Mouse (Mus musculus) brain, embryonic 14.5 days (tissue): ENCODE measurements around the gene Robo1.

Source experiments
- CTCF ChIP-seq: fragments of 200-500 bp; IDR thresholded peaks from 2 replicates; pipeline ENCODE4 v1.5.1; 2012; ENCODE audit warnings: inconsistent platforms, mild to moderate bottlenecking, moderate library complexity, borderline replicate concordance; ENCODE audit not compliant: insufficient read depth, insufficient read length; ENCODE audit errors: extremely low read depth
- POLR2A ChIP-seq: fragments of 200-500 bp; IDR thresholded peaks from 2 replicates; pipeline ENCODE4 v1.6.1; 2012; ENCODE audit warnings: mild to moderate bottlenecking, inconsistent platforms, borderline replicate concordance; ENCODE audit not compliant: poor library complexity, insufficient read depth, insufficient read length, severe bottlenecking; ENCODE audit errors: extremely low read depth

DNA sequence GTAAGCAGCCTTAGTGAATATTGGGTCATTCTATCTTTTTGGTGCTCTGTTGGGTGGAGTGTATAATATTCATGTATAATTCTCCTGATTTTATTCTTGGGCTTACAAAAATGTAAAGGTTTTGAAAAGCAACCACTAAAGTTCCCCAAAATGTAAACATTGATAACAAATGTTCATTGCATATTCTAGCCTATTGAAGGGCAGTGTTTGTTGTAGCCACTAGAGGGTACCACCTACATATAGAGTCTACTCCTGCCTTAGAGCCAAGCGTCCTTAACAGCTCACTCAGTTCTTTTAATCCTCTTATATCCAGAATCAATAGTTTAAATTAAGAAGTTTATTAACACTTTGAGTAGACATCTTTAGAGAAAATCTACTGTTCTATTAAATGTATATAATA is 306.8 kb downstream of the Robo1 start:
- TF ChIP-seq POLR2A = no peak
- TF ChIP-seq CTCF = peak; percentile 56; the same call in 1 of the 2 replicates
